Mouse (Mus musculus) megakaryocyte, embryonic 14.5 days (primary cell): ENCODE results near the gene Tgfbr3.

Source experiments
- FLI1 ChIP-seq: IDR thresholded peaks from 2 replicates; pipeline ENCODE4 v1.6.1; 2012; ENCODE audit warnings: low read length, inconsistent platforms, mixed read lengths
- GATA1 ChIP-seq: IDR thresholded peaks from 3 replicates; pipeline ENCODE4 v1.6.1; 2012; ENCODE audit warnings: mixed read lengths, low read length, inconsistent platforms, borderline replicate concordance

DNA sequence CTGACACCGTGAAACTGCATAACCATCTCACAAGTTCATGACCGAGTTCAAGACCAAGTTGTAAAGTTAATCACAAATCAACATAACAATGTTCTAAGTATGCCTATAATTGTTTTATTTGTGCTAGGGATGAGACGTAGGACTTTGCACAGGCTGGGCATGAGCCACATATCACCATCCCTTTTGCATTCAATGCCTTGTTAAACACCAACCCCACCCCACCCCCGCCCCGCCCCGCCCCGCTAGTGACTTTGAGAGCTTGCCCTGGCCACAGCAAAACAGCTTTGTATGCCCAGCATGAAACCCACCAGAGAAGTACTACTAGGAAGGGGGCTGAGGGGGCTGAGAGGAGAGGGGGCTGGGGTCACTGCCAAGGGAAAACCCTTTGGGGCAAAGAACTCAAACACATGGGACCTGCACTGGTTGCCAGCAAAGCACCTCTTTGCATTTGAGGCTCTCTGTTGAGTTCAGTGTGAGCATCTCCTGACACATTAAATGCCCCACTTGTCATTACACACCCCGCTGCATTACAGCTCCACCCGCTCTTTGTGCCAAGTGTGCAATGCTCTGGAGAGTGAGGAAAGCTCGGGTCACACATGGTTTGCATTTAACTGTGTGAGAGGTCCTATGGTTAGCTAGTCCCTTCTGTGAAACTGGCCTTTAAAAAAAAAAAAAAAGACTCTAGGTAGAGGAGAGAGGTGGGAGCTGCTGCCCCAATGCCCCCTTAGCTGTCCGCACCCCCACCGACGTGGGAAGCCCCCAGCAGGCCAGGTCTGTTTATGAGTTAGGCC, 179.1 kb downstream of the Tgfbr3 start:
- no peak for TF ChIP-seq GATA1
- TF ChIP-seq FLI1, result no peak
